Mouse (Mus musculus): Measurements from ENCODE around the gene Nxpe2.
"Not testable (repeated sequence)": the region's sequence is repeated elsewhere in the genome, so short reads cannot be mapped to it uniquely, and the experiment has no call there.

Nxpe2 gene

GRCm38 (mm10) chr9:48353148-48353698, at the start of gene Nxpe2:
Nxpe2 (minus strand) TSS chr9:48353454.
- no peak for DNase-seq (ENCODE audit: low spot score)

- no peak for DNase-seq (ENCODE audit: low spot score)
Observed at GRCm38 (mm10) chr9:48389983-48390382, 36.7 kb upstream of the Nxpe2 start.

GRCm38 (mm10) chr9:48388451-48388850, 35.2 kb upstream of the Nxpe2 start:
- no peak for DNase-seq (ENCODE audit: low spot score)

- DNase-seq (ENCODE audit: low spot score): no peak
Observed at GRCm38 (mm10) chr9:48374357-48374756, 21.1 kb upstream of the Nxpe2 start.

DNA sequence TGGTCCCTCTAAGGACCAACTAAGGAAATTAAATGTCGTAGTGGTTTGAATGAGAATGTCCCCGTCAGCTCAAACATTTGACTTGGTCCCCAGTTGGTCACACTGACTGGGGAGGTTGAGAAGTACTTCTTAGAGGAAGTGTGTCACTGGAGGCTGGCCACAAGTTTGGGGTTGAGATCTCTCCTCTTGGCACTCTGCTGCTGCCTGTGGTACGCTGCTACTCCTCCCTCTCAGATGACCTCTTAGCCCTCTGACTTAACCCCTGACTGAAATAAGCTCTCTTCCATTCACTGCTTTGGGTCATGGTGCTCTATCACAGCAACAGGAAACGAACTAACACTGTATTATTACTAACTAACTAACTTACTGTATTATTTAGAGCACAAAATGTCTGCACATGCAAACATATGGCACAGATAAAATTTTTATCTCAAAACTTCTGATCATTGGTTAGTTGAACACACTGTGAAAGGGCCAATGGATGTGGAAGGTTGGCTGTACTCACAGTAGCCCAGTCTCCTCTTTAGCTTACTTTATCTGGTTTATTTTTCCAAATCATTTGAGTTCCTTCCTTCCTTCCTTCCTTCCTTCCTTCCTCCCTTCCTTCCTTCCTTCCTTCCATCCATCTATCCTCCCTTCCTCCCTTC, 20.1 kb upstream of the Nxpe2 start:
- no peak for DNase-seq (ENCODE audit: low spot score)

DNA sequence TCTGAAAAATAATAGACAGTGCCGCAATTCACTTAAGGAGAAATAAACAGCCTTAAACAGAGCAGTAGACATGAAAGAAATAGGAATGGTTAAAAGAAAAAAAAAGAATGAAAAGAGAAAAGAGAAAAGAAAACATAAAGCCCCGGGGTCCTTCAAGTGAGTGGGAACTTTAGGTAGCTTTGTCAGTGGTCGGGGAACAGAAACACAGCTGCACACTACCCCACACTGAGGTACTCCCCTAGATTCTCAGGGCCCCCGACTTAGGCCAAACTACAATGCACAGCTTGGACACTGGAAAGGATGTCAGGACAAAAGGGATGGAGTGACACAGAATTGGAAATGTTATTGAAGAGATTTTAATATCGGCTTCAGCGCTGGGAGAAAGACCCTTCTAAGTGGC, 9.5 kb upstream of the Nxpe2 start:
- DNase-seq (ENCODE audit: low spot score): no peak

- DNase-seq (ENCODE audit: low spot score): peak; percentile 94
Observed at GRCm38 (mm10) chr9:48361815-48362631, 8.8 kb upstream of the Nxpe2 start.

GRCm38 (mm10) chr9:48360826-48361225, 7.6 kb upstream of the Nxpe2 start:
- DNase-seq (ENCODE audit: low spot score): no peak

GRCm38 (mm10) chr9:48357097-48357496, 3.8 kb upstream of the Nxpe2 start:
- DNase-seq (ENCODE audit: low spot score): no peak

DNA sequence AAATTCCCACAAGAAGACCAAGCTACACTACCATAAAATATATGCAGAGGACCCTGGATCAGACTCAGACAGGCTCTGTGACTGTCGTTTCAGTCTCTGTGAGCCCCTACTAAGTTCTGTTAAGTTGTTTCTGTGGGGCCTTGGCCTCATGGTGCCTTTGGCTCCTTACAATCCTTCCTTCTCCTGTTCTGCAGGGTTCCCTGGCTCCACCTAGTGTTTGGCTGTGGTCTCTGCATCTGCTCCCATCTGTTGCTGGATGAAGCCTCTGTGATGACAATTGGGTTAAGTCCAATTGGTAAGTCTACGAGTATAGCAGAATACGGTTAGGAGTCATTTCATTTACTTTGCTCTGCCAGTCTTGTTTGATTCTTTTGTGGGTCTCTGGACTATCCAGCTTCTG, 1.5 kb upstream of the Nxpe2 start:
- peak; percentile 87 for DNase-seq (ENCODE audit: low spot score)

DNA sequence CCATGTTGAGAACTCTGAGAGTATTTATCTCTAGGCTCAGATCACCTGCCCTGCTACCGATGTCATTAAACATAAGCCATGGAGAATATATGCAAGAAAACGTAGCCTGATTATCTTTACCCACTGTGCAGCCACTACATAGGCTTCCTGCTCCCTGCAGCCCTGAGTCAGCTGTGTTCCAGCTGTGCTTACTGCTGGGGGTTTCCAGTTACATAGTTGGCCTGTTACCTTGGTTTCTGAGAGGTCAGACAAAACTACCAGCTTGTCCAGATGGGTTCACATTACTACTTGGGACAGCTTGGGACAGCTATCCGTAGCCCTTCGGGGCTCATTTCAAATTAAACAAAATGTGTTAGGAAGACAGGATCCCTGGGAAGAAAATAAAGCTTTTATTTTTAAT, 868 bp upstream of the Nxpe2 start:
- no peak for DNase-seq (ENCODE audit: low spot score)

DNA sequence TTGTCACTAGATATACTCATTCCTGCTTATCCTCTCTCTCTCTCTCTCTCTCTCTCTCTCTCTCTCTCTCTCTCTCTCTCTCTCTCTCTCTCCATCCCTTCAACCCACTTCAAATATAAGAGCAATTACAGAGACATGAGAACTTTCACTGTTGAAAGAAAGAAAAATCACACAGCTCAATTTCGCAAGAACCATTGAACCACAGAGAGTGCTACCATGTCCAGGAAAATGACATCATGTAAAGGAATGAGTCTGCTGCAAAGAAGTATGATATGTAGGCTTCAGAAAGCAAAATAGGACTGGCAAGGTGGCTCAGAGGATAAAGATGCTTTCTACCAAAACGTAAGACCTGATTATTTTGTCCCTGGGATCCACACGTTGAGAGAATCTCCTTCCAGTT, 7.4 kb downstream of the Nxpe2 start:
- DNase-seq (ENCODE audit: low spot score): no peak

- DNase-seq (ENCODE audit: low spot score): no peak
Observed at GRCm38 (mm10) chr9:48345456-48345855, 7.8 kb downstream of the Nxpe2 start.

GRCm38 (mm10) chr9:48340708-48341380, 12.4 kb downstream of the Nxpe2 start:
- peak; percentile 79 for DNase-seq (ENCODE audit: low spot score)

DNA sequence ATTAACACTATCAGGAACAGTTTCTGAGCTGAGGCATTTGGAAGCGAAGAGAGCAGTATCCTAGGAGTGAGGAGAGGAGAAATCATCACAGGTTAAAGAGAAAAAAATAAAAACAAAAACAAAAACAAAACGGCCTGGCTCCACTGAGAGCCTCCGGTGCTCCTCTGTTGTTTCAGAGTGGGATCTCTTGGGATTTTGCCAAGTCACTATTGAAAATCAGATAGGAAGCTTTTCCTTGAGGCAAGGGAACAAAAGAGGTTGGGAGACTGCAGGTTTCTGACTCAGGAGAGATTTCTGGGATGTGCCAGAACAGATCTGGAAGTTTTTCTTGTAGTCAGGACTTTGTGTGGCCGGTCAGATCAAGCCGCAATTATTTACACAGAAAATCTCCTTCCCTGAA, 13.7 kb downstream of the Nxpe2 start:
- DNase-seq (ENCODE audit: low spot score): peak; percentile 60

DNA sequence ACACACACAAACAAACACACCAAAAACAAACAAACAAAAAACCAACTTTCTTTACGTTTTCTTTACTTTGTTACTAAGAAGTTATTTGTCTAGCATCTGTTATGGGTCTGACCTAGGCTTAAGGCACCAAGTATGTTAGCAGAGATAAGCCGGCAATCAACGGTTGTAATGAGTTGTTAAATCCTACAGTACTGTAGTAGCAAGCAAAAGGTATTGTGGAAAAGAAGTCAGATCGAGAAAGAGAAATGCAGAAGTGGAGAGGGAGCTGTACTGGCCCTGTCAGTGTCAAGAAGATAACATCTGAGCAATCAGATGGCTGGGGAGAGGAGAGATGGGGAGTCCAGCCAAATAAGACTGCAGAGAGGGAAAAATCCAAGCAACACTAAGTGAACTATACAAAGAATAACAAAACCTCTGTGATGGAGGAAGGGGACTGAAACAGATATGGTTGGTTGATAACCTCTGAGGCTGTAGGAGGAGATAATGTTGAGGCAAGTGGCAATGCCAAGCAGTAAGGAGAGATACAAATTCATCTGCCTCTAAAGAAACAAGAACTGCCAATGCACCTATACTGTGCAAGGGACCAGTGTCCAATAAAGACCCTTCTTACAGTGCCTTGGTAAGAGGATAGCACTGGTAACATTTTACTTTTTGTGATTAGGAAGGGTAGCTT, 14.3 kb downstream of the Nxpe2 start:
- no peak for DNase-seq (ENCODE audit: low spot score)

GRCm38 (mm10) chr9:48329597-48329996, 23.7 kb downstream of the Nxpe2 start:
- DNase-seq (ENCODE audit: low spot score): no peak

DNA sequence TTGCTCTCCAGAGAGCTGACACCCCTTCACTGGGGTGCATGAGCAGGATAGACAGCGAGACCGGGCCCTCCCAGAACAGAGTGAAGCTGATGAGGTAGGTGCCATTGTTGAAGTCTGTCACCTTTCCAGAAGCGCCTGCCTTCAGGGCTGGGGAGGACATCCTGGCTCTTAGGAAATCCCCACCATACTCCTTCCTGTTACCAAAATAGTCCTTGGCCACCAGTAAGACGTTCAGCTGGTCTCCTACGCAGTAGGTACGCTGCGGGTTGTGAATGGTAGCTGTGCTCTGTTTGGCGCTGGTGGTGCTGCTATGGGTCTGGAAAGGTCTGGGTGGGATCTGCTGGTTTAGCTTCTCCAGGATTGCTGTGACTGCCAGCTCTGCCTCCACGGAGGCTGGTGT, 26.9 kb downstream of the Nxpe2 start:
- DNase-seq (ENCODE audit: low spot score): no peak

DNA sequence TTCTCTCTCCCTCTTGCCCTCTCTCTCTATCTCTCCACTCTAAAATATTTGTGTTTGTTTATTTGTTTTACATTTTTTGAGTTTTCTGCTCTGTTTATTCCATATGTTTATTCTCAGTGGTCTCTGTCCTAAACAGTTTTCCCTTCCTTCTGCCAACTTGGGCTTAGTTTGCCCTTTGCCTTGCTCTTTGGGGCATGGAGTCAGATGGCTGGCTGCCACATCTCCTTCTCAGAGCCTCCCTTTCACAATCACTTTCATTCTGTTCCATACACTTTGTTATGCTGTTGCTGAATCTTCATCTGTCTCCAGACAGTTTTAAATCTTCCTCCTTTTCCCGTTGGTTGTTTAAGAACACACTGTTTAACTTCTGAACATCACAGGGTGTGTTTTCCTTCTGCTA, 37.4 kb downstream of the Nxpe2 start:
- no peak for DNase-seq (ENCODE audit: low spot score)

GRCm38 (mm10) chr9:48314194-48314593, 39.1 kb downstream of the Nxpe2 start:
- no peak for DNase-seq (ENCODE audit: low spot score)

DNA sequence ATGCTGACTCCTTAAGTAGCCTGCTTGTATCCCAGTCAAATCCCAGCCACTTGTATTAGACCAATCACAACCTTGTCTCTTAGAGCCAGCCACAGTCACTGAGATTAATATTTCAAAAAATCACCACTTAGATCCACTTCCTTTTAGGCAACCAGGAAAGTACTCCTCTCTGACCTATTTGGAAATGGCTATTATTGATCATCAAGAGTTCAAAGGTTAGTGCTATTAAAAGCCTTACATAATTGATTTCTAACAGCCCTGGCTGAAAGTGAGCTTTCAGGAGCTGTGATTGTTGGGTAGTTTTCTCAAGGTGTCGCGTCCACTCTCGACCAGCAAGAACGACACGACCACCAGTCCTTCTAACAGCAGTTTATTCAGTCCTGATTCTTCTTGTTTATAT, 42.0 kb downstream of the Nxpe2 start:
- no peak for DNase-seq (ENCODE audit: low spot score)

- not testable (repeated sequence) for DNase-seq (ENCODE audit: low spot score)
Observed at GRCm38 (mm10) chr9:48303564-48303963, 49.7 kb downstream of the Nxpe2 start.

Data from c-Kit-positive CD71-positive TER-119-positive erythroid progenitor cells, embryonic 14.5 days (primary cell).